Mouse (Mus musculus): ENCODE results near the gene Ncmap. TPM values are rescaled to one million over a fixed set of nuclear protein-coding genes. Genes with fewer than 3 reads are reported as not detected.

The Ncmap gene
- total and polyA plus RNA-seq, 2 experiments from 2014 or later, result 0.71 to 1.5 TPM

- no peak for ATAC-seq (ENCODE audit: low FRiP score)
- no peak overlapping the region for H3K27ac ChIP-seq (ENCODE audit: low read depth, low read length)
- no peaks in the 10 kb centered on the region for H3K27me3 ChIP-seq (ENCODE audit: insufficient read depth, low read length)
- no peaks in the 10 kb centered on the region for H3K4me1 ChIP-seq (ENCODE audit: insufficient read depth, low read length)
- 85% methylated on average over 14 of the region's 14 CpGs for WGBS
- H3K4me2 ChIP-seq (ENCODE audit: low read depth, low read length, poor library complexity, severe bottlenecking), result no peak overlapping the region
- no peak for DNase-seq (ENCODE audit: low spot score)
- peaks cover 74% of the 10 kb centered on the region for H3K36me3 ChIP-seq (ENCODE audit: insufficient read depth, low read length)
- no peak overlapping the region for H3K4me3 ChIP-seq (ENCODE audit: low read depth, low read length)
- no peaks in the 10 kb centered on the region for H3K9me3 ChIP-seq (ENCODE audit: low read length)
- no peak for TF ChIP-seq CTCF (IDR thresholded peaks at IDR 0.05)
- no peak overlapping the region for H3K9ac ChIP-seq (replicated peaks; ENCODE audit: low read length, poor library complexity, severe bottlenecking)
Observed at GRCm38 (mm10) chr4:135337376-135337942, 60.6 kb downstream of the Ncmap start.

GRCm38 (mm10) chr4:135336023-135336357 is 62.0 kb downstream of the Ncmap start:
- Histone ChIP-seq H3K9me3 (ENCODE audit: low read length) (no peaks in the 10 kb centered on the region), H3K36me3 (ENCODE audit: insufficient read depth, low read length) (peaks cover 73% of the 10 kb centered on the region), H3K27ac (ENCODE audit: low read depth, low read length) (no peak overlapping the region), H3K4me3 (ENCODE audit: low read depth, low read length) (no peak overlapping the region), H3K4me1 (ENCODE audit: insufficient read depth, low read length) (no peaks in the 10 kb centered on the region), H3K4me2 (ENCODE audit: low read depth, low read length, poor library complexity, severe bottlenecking) (no peak overlapping the region), H3K9ac (replicated peaks; ENCODE audit: low read length, poor library complexity, severe bottlenecking) (no peak overlapping the region), H3K27me3 (ENCODE audit: insufficient read depth, low read length) (no peaks in the 10 kb centered on the region)
- WGBS, result 93% methylated on average over 3 of the region's 3 CpGs
- no peak for TF ChIP-seq CTCF (IDR thresholded peaks at IDR 0.05)
- ATAC-seq (ENCODE audit: low FRiP score), result no peak
- no peak for DNase-seq (ENCODE audit: low spot score)

- Histone ChIP-seq H3K4me3 (ENCODE audit: low read depth, low read length) (no peak overlapping the region), H3K36me3 (ENCODE audit: insufficient read depth, low read length) (peaks cover 70% of the 10 kb centered on the region), H3K9ac (replicated peaks; ENCODE audit: low read length, poor library complexity, severe bottlenecking) (no peak overlapping the region), H3K4me2 (ENCODE audit: low read depth, low read length, poor library complexity, severe bottlenecking) (no peak overlapping the region), H3K27ac (ENCODE audit: low read depth, low read length) (no peak overlapping the region), H3K4me1 (ENCODE audit: insufficient read depth, low read length) (no peaks in the 10 kb centered on the region), H3K27me3 (ENCODE audit: insufficient read depth, low read length) (no peaks in the 10 kb centered on the region), H3K9me3 (ENCODE audit: low read length) (no peaks in the 10 kb centered on the region)
- no peak for DNase-seq (ENCODE audit: low spot score)
- WGBS, result 90% methylated on average over 9 of the region's 9 CpGs
- no peak for TF ChIP-seq CTCF (IDR thresholded peaks at IDR 0.05)
- no peak for ATAC-seq (ENCODE audit: low FRiP score)
Observed at GRCm38 (mm10) chr4:135335327-135336022, 62.6 kb downstream of the Ncmap start.

GRCm38 (mm10) chr4:135326469-135326868 is 71.6 kb downstream of the Ncmap start:
- WGBS, result 90% methylated on average over 3 of the region's 3 CpGs
- ATAC-seq (ENCODE audit: low FRiP score), result no peak

GRCm38 (mm10) chr4:135326046-135326445 is 72.0 kb downstream of the Ncmap start:
- Histone ChIP-seq H3K9ac (replicated peaks; ENCODE audit: low read length, poor library complexity, severe bottlenecking) (no peak overlapping the region), H3K27me3 (ENCODE audit: insufficient read depth, low read length) (no peaks in the 10 kb centered on the region), H3K4me1 (ENCODE audit: insufficient read depth, low read length) (no peaks in the 10 kb centered on the region), H3K36me3 (ENCODE audit: insufficient read depth, low read length) (peaks cover 68% of the 10 kb centered on the region), H3K4me3 (ENCODE audit: low read depth, low read length) (no peak overlapping the region), H3K9me3 (ENCODE audit: low read length) (no peaks in the 10 kb centered on the region), H3K27ac (ENCODE audit: low read depth, low read length) (no peak overlapping the region), H3K4me2 (ENCODE audit: low read depth, low read length, poor library complexity, severe bottlenecking) (no peak overlapping the region)
- TF ChIP-seq CTCF (IDR thresholded peaks at IDR 0.05), result no peak
- ATAC-seq (ENCODE audit: low FRiP score) (no peak), DNase-seq (ENCODE audit: low spot score) (no peak)

More at GRCm38 (mm10) chr4:135326469-135326868, 71.6 kb downstream of the Ncmap start:
- no peak overlapping the region for H3K27ac ChIP-seq (ENCODE audit: low read depth, low read length)
- TF ChIP-seq CTCF (IDR thresholded peaks at IDR 0.05), result no peak
- no peak overlapping the region for H3K9ac ChIP-seq (replicated peaks; ENCODE audit: low read length, poor library complexity, severe bottlenecking)
- H3K27me3 ChIP-seq (ENCODE audit: insufficient read depth, low read length), result no peaks in the 10 kb centered on the region
- no peak overlapping the region for H3K4me2 ChIP-seq (ENCODE audit: low read depth, low read length, poor library complexity, severe bottlenecking)
- DNase-seq (ENCODE audit: low spot score), result no peak
- H3K4me3 ChIP-seq (ENCODE audit: low read depth, low read length), result no peak overlapping the region
- no peaks in the 10 kb centered on the region for H3K9me3 ChIP-seq (ENCODE audit: low read length)
- peaks cover 69% of the 10 kb centered on the region for H3K36me3 ChIP-seq (ENCODE audit: insufficient read depth, low read length)
- H3K4me1 ChIP-seq (ENCODE audit: insufficient read depth, low read length), result no peaks in the 10 kb centered on the region

- no peaks in the 10 kb centered on the region for H3K27me3 ChIP-seq (ENCODE audit: insufficient read depth, low read length)
- no peak overlapping the region for H3K4me3 ChIP-seq (ENCODE audit: low read depth, low read length)
Observed at GRCm38 (mm10) chr4:135323021-135323420, 75.0 kb downstream of the Ncmap start.

More at GRCm38 (mm10) chr4:135323021-135323420, 75.0 kb downstream of the Ncmap start:
- ATAC-seq (ENCODE audit: low FRiP score) (no peak), DNase-seq (ENCODE audit: low spot score) (no peak)
- no peaks in the 10 kb centered on the region for H3K4me1 ChIP-seq (ENCODE audit: insufficient read depth, low read length)
- 82% methylated on average over 8 of the region's 8 CpGs for WGBS
- no peak overlapping the region for H3K27ac ChIP-seq (ENCODE audit: low read depth, low read length)
- no peak overlapping the region for H3K9ac ChIP-seq (replicated peaks; ENCODE audit: low read length, poor library complexity, severe bottlenecking)
- H3K4me2 ChIP-seq (ENCODE audit: low read depth, low read length, poor library complexity, severe bottlenecking), result no peak overlapping the region
- no peak for TF ChIP-seq CTCF (IDR thresholded peaks at IDR 0.05)
- H3K36me3 ChIP-seq (ENCODE audit: insufficient read depth, low read length), result peaks cover 58% of the 10 kb centered on the region
- no peaks in the 10 kb centered on the region for H3K9me3 ChIP-seq (ENCODE audit: low read length)

MicroRNAs within 50 kb of the gene (microRNA counts, 519-probe panel; counts per million panel counts)
- microRNA mmu-miR-700, result 528 counts per million, percentile 58 among the panel's probes with 10 or more counts

Small RNA genes within 50 kb of the gene (microRNA-seq; reads per million reads assigned to microRNA genes)
- gene Mir700 (ENCODE audit: borderline number of aligned reads), result 571 reads per million, percentile 68 among the genes with 10 or more reads in this experiment

Other genes with a start within 250 kb of the Ncmap start
- gene Clic4, start 125.4 kb downstream of the Ncmap start, total RNA-seq (2014; rRNA removed), result 47.4 and 55.5 TPM in 2 replicates
- gene Clic4, start 125.4 kb downstream of the Ncmap start, polyA plus RNA-seq (2015; fragmentation: Nextera tagmentation; extraction: Ambion mirVana), result 38.0 and 38.6 TPM in 2 replicates
- 40.1 and 48.3 TPM in 2 replicates for gene Srrm1, start 44.9 kb downstream of the Ncmap start, total RNA-seq (2014; rRNA removed)
- gene Srrm1, start 44.9 kb downstream of the Ncmap start, polyA plus RNA-seq (2015; fragmentation: Nextera tagmentation; extraction: Ambion mirVana), result 142 and 173 TPM in 2 replicates
- gene Rcan3, start 35.6 kb upstream of the Ncmap start, total RNA-seq (2014; rRNA removed), result 89.6 and 113 TPM in 2 replicates
- 61.6 and 67.7 TPM in 2 replicates for gene Rcan3, start 35.6 kb upstream of the Ncmap start, polyA plus RNA-seq (2015; fragmentation: Nextera tagmentation; extraction: Ambion mirVana)
- 0.55 TPM in 1 of 2 replicates, not detected in the other for gene Stpg1, start 96.6 kb upstream of the Ncmap start, total RNA-seq (2014; rRNA removed)
- 0.28 and 0.40 TPM in 2 replicates for gene Stpg1, start 96.6 kb upstream of the Ncmap start, polyA plus RNA-seq (2015; fragmentation: Nextera tagmentation; extraction: Ambion mirVana)
- 89.3 and 132 TPM in 2 replicates for gene Nipal3, start 96.8 kb upstream of the Ncmap start, total RNA-seq (2014; rRNA removed)
- gene Nipal3, start 96.8 kb upstream of the Ncmap start, polyA plus RNA-seq (2015; fragmentation: Nextera tagmentation; extraction: Ambion mirVana), result 6.5 and 10.9 TPM in 2 replicates
- 1.6 and 2.7 TPM in 2 replicates for gene Grhl3, start 175.4 kb upstream of the Ncmap start, total RNA-seq (2014; rRNA removed)
- 1.5 and 1.7 TPM in 2 replicates for gene Grhl3, start 175.4 kb upstream of the Ncmap start, polyA plus RNA-seq (2015; fragmentation: Nextera tagmentation; extraction: Ambion mirVana)